Mouse (Mus musculus) CD8-positive naive resting alpha-beta T cell, adult 2 months (primary cell): ENCODE results near the gene Ccr7.

Experiments
- DNase-seq, 2 experiments: peaks; one replicate each; pipeline ENCODE4 v3.0.0; 2022; ENCODE audit warnings: low read depth in 2 of 2, low spot score in 2 of 2

The Ccr7 gene

GRCm38 (mm10) chr11:99094911-99095676 is 59.8 kb downstream of the Ccr7 start:
- DNase-seq: no peak
